Mouse (Mus musculus) intestine, postnatal 0 days (tissue): ENCODE measurements around the gene Hsd17b12. TPM values are rescaled to one million over a fixed set of nuclear protein-coding genes. Genes with fewer than 3 reads are reported as not detected.

Source experiments
- ATAC-seq: fragments of 200-750 bp; cut with Nextera tagmentation; 2 replicates; pipeline ENCODE4 v1.8.0; 2017; ENCODE audit warnings: mild to moderate bottlenecking, moderate TSS enrichment, moderate library complexity
- H3K27ac ChIP-seq: fragments of 300-500 bp; sonication (generic); 2 replicates; pipeline ENCODE4 v1.5.1; 2014; ENCODE audit warnings: mild to moderate bottlenecking, low read depth, low read length, moderate library complexity
- H3K27me3 ChIP-seq: fragments of 300-500 bp; sonication (generic); replicated peaks from 2 replicates; pipeline ENCODE4 v1.6.1; 2014; ENCODE audit warnings: low read length, mixed read lengths; ENCODE audit not compliant: control insufficient read depth, insufficient read depth
- H3K36me3 ChIP-seq: fragments of 300-500 bp; sonication (generic); 2 replicates; pipeline ENCODE4 v1.6.1; 2014; ENCODE audit warnings: mild to moderate bottlenecking, moderate library complexity; ENCODE audit not compliant: control insufficient read depth, insufficient read depth
- H3K4me1 ChIP-seq: fragments of 300-500 bp; sonication (generic); replicated peaks from 2 replicates; pipeline ENCODE4 v1.6.1; 2014; ENCODE audit warnings: antibody characterized with exemption, low read length, mixed read lengths; ENCODE audit not compliant: control insufficient read depth, insufficient read depth
- H3K4me2 ChIP-seq: fragments of 300-500 bp; sonication (generic); replicated peaks from 2 replicates; pipeline ENCODE4 v1.6.1; 2014; ENCODE audit warnings: low read depth, mild to moderate bottlenecking, moderate library complexity
- H3K4me3 ChIP-seq: fragments of 300-500 bp; sonication (generic); 2 replicates; pipeline ENCODE4 v1.5.1; 2014; ENCODE audit warnings: low read depth, low read length
- H3K9ac ChIP-seq: fragments of 300-500 bp; sonication (generic); 2 replicates; pipeline ENCODE4 v1.6.1; 2014; ENCODE audit warnings: mild to moderate bottlenecking, low read depth, low read length
- H3K9me3 ChIP-seq: fragments of 300-500 bp; sonication (generic); 2 replicates; pipeline ENCODE4 v1.6.1; 2016; ENCODE audit warnings: mixed run types; ENCODE audit not compliant: control insufficient read depth
- CTCF ChIP-seq: sonication (generic); IDR thresholded peaks from 2 replicates; pipeline ENCODE4 v1.5.1; 2016; ENCODE audit warnings: low read depth, mild to moderate bottlenecking, control low read depth, antibody characterized with exemption, moderate library complexity
- WGBS: fragments of 180-500 bp; shearing (Covaris S2); extraction: QIAGEN DNeasy Blood & Tissue Kit; methylation state at CpG from one replicate; pipeline ENCODE4 v1.1.7; 2014; 5-methylcytosine and 5-hydroxymethylcytosine counted together
- polyA plus RNA-seq: library from polyadenylated mRNA; unstranded; fragments of >200 nt; fragmentation: Nextera tagmentation; extraction: Ambion mirVana; gene quantifications from 2 replicates; pipeline ENCODE4 v1.2.1, GENCODE M21; 2015

Gene Hsd17b12
- polyA plus RNA-seq, 1 experiment from 2014 or later, result 95.4 TPM

GRCm38 (mm10) chr2:94048733-94049470, 108.9 kb downstream of the Hsd17b12 start:
- no peak for ATAC-seq
- 71% methylated on average over 5 of the region's 5 CpGs for WGBS
- no peak overlapping the region for H3K4me3 ChIP-seq
- no peaks in the 10 kb centered on the region for H3K27me3 ChIP-seq
- no peak overlapping the region for H3K9ac ChIP-seq
- H3K36me3 ChIP-seq, result peaks cover 6% of the 10 kb centered on the region; the same call in 1 of the 2 replicates
- H3K27ac ChIP-seq, result no peak overlapping the region
- H3K4me2 ChIP-seq, result no peak overlapping the region
- H3K4me1 ChIP-seq, result peaks cover 5% of the 10 kb centered on the region; the same call in 1 of the 2 replicates
- no peak for TF ChIP-seq CTCF
- H3K9me3 ChIP-seq, result no peaks in the 10 kb centered on the region

- TF ChIP-seq CTCF, result no peak
- WGBS, result 49% methylated on average over 1 of the region's 1 CpGs
- Histone ChIP-seq H3K36me3 (peaks cover 6% of the 10 kb centered on the region; the same call in 1 of the 2 replicates), H3K4me3 (no peak overlapping the region), H3K9me3 (no peaks in the 10 kb centered on the region), H3K4me2 (no peak overlapping the region), H3K9ac (no peak overlapping the region), H3K4me1 (peaks cover 5% of the 10 kb centered on the region; the same call in 1 of the 2 replicates), H3K27me3 (no peaks in the 10 kb centered on the region), H3K27ac (no peak overlapping the region)
- ATAC-seq, result no peak
These were observed 109.5 kb downstream of the Hsd17b12 start for GRCm38 (mm10) chr2:94048271-94048670.

- Histone ChIP-seq H3K9ac (no peak overlapping the region), H3K4me1 (peaks cover 5% of the 10 kb centered on the region; the same call in 1 of the 2 replicates), H3K27ac (no peak overlapping the region), H3K27me3 (no peaks in the 10 kb centered on the region), H3K4me2 (no peak overlapping the region), H3K4me3 (no peak overlapping the region), H3K9me3 (no peaks in the 10 kb centered on the region), H3K36me3 (no peaks in the 10 kb centered on the region)
- ATAC-seq, result peak; percentile 36; the same call in 1 of the 2 replicates
- 34% methylated on average over 6 of the region's 6 CpGs for WGBS
- TF ChIP-seq CTCF, result no peak
These were observed 112.2 kb downstream of the Hsd17b12 start for GRCm38 (mm10) chr2:94045411-94046090.

- no peak overlapping the region for H3K4me2 ChIP-seq
- H3K4me3 ChIP-seq, result no peak overlapping the region
- no peaks in the 10 kb centered on the region for H3K27me3 ChIP-seq
- H3K4me1 ChIP-seq, result peaks cover 5% of the 10 kb centered on the region; the same call in 1 of the 2 replicates
- H3K9ac ChIP-seq, result no peak overlapping the region
- H3K27ac ChIP-seq, result no peak overlapping the region
- H3K9me3 ChIP-seq, result no peaks in the 10 kb centered on the region
- 47% methylated on average over 2 of the region's 2 CpGs for WGBS
- no peak for TF ChIP-seq CTCF
- peak; percentile 70; the same call in 1 of the 2 replicates for ATAC-seq
- H3K36me3 ChIP-seq, result no peaks in the 10 kb centered on the region
These were observed 113.6 kb downstream of the Hsd17b12 start for GRCm38 (mm10) chr2:94044174-94044573.

GRCm38 (mm10) chr2:94043662-94044061, 114.1 kb downstream of the Hsd17b12 start:
- no peaks in the 10 kb centered on the region for H3K36me3 ChIP-seq
- no peak for TF ChIP-seq CTCF
- ATAC-seq, result no peak
- 66% methylated on average over 5 of the region's 5 CpGs for WGBS
- no peak overlapping the region for H3K4me2 ChIP-seq
- no peak overlapping the region for H3K4me3 ChIP-seq
- no peak overlapping the region for H3K27ac ChIP-seq
- no peak overlapping the region for H3K9ac ChIP-seq
- no peaks in the 10 kb centered on the region for H3K9me3 ChIP-seq
- peaks cover 5% of the 10 kb centered on the region; the same call in 1 of the 2 replicates for H3K4me1 ChIP-seq
- H3K27me3 ChIP-seq, result no peaks in the 10 kb centered on the region

- H3K27ac ChIP-seq, result no peak overlapping the region
- no peak overlapping the region for H3K4me3 ChIP-seq
- no peak overlapping the region for H3K4me2 ChIP-seq
- TF ChIP-seq CTCF, result no peak
- H3K4me1 ChIP-seq, result peaks cover 5% of the 10 kb centered on the region; the same call in 1 of the 2 replicates
- H3K27me3 ChIP-seq, result no peaks in the 10 kb centered on the region
- no peak overlapping the region for H3K9ac ChIP-seq
- H3K36me3 ChIP-seq, result no peaks in the 10 kb centered on the region
- no peaks in the 10 kb centered on the region for H3K9me3 ChIP-seq
- no peak for ATAC-seq
- 97% methylated on average over 3 of the region's 3 CpGs for WGBS
These were observed 115.3 kb downstream of the Hsd17b12 start for GRCm38 (mm10) chr2:94042461-94042860.
